28 mouse cellular contexts compared by ENCODE assay signal in the genomic region with DNA sequence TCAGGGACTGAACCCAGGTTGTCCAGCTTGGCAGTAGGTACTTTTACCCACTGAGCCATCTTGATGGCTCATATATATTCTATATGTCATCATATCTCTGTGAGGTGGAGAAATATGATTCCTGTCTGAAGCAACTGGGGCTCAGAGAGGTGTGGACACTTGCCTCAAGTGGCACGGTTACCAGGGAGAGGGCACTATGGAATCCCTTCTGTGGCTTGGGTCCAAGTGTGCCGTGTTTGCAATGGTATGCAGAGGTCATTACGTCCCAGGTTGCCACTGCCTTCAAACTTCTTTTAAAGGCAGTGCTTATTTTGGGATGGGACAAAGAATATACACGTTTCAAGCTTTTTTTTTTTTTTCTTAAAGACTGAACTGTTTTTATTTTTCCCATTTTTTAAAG. TPM values are rescaled to one million over a fixed set of nuclear protein-coding genes. Genes with fewer than 3 reads are reported as not detected.
A peak's percentile ranks its signal among the peaks of the same experiment; 100 is the strongest.
DNase-seq lines count a peak whose midpoint lies in the region; ATAC-seq and TF ChIP-seq lines count a peak whose summit lies in the region.
"Had no signal": no experiment of that assay in that cellular context is flagged by ENCODE, and none has a peak within 500 bp of the region (broad histone marks: within the 10 kb centered on the region; RNA-seq: fewer than 3 reads in every experiment).

No protein-coding gene starts in this region.

- no peak overlapping the region for H3K4me2 ChIP-seq in heart, embryonic 15.5 days
- H3K4me2 ChIP-seq in hindbrain, embryonic 14.5 days (replicated peaks) = no peak overlapping the region
- H3K4me2 ChIP-seq: forebrain, embryonic 12.5 days; hindbrain, embryonic 12.5 days; liver, embryonic 11.5 days; midbrain, embryonic 15.5 days; neural tube, embryonic 13.5 days had no signal

- TF ChIP-seq CTCF in lung, adult 2 months (IDR thresholded peaks at IDR 0.05; ENCODE audit: insufficient read depth, low read length) = no peak

- H3K9me3 ChIP-seq in heart, embryonic 15.5 days (replicated peaks) = no peaks in the 10 kb centered on the region
- no peaks in the 10 kb centered on the region for H3K9me3 ChIP-seq in hindbrain, embryonic 14.5 days (ENCODE audit: control insufficient read depth, low read length)
- H3K9me3 ChIP-seq: forebrain, embryonic 12.5 days; G1E; hindbrain, embryonic 12.5 days; midbrain, embryonic 15.5 days; neural tube, embryonic 13.5 days had no signal

- intact Hi-C loops in heart, postnatal 36 days (cut with DNase I) = no loop called here

- no peak overlapping the region for H3K27ac ChIP-seq in heart, embryonic 15.5 days
- H3K27ac ChIP-seq in hindbrain, embryonic 14.5 days = no peak overlapping the region
- H3K27ac ChIP-seq: forebrain, embryonic 12.5 days; hindbrain, embryonic 12.5 days; kidney, postnatal 0 days; midbrain, embryonic 15.5 days; neural tube, embryonic 13.5 days had no signal

- no peaks in the 10 kb centered on the region for H3K36me3 ChIP-seq in heart, embryonic 15.5 days
- no peaks in the 10 kb centered on the region for H3K36me3 ChIP-seq in hindbrain, embryonic 14.5 days (replicated peaks; ENCODE audit: control insufficient read depth, insufficient read depth)
- H3K36me3 ChIP-seq: forebrain, embryonic 12.5 days; G1E; hindbrain, embryonic 12.5 days; midbrain, embryonic 15.5 days; neural tube, embryonic 13.5 days had no signal

- H3K27me3 ChIP-seq in heart, embryonic 15.5 days = peaks cover 23% of the 10 kb centered on the region
- H3K27me3 ChIP-seq in hindbrain, embryonic 14.5 days (ENCODE audit: control insufficient read depth, insufficient read depth, low read length) = peaks cover 16% of the 10 kb centered on the region; the same call in 1 of the 2 replicates

- no peak for DNase-seq in heart, postnatal 36 days
- DNase-seq in 3T3-L1 (ENCODE audit: low read depth, low spot score) = peak; percentile 17
- peak; percentile 28 for DNase-seq in lung, adult 2 months
- DNase-seq in lung, postnatal 14 days = peak; percentile 49
- no peak for DNase-seq in neural tube, embryonic 10.5 days (ENCODE audit: extremely low spot score, low spot score)
- DNase-seq in hindbrain, embryonic 14.5 days (ENCODE audit: low spot score) = no peak
- DNase-seq: adrenal gland, postnatal 25 days; B cell, adult 2 months; cerebellum, adult 9-10 months; gastrocnemius, postnatal 25 days; kidney, adult 2 months; liver, postnatal 0 days; retina, postnatal 1 day; right cerebral cortex, postnatal 25 days; thymus, postnatal 36 days had no signal

- ATAC-seq in heart, embryonic 15.5 days (replicated peaks; ENCODE audit: insufficient number of reproducible peaks, insufficient read depth, low FRiP score, low read depth) = peak; percentile 71
- ATAC-seq in megakaryocyte, adult 5-6 weeks (ENCODE audit: poor library complexity, severe bottlenecking) = no peak
- ATAC-seq in hindbrain, embryonic 14.5 days (ENCODE audit: low FRiP score) = no peak
- ATAC-seq: liver, postnatal 0 days; midbrain, embryonic 15.5 days had no signal

- 42% methylated on average over 4 of the region's 4 CpGs for WGBS in heart, embryonic 15.5 days
- 52% methylated on average over 4 of the region's 4 CpGs for WGBS in lung, adult 2 months
- WGBS in hindbrain, embryonic 14.5 days = 70% methylated on average over 4 of the region's 4 CpGs

- H3K4me1 ChIP-seq in heart, embryonic 15.5 days (replicated peaks) = peaks cover 10% of the 10 kb centered on the region
- H3K4me1 ChIP-seq in lung, adult 2 months (ENCODE audit: control insufficient read depth, insufficient read depth, low read length) = no peaks in the 10 kb centered on the region
- 0 out of 2 replicates have a peak, but pooled peaks cover 5% of the 10 kb centered on the region for H3K4me1 ChIP-seq in hindbrain, embryonic 14.5 days (replicated peaks; ENCODE audit: control insufficient read depth, insufficient read depth, low read length)

- H3K4me3 ChIP-seq in heart, embryonic 15.5 days = no peak overlapping the region
- H3K4me3 ChIP-seq in lung, adult 2 months (replicated peaks; ENCODE audit: extremely low read depth, low read depth, low read length) = no peak overlapping the region
- no peak overlapping the region for H3K4me3 ChIP-seq in hindbrain, embryonic 14.5 days (replicated peaks; ENCODE audit: low read length)
- H3K4me3 ChIP-seq: forebrain, embryonic 12.5 days; hindbrain, embryonic 12.5 days; midbrain, embryonic 15.5 days; neural tube, embryonic 13.5 days had no signal

- TF ChIP-seq POLR2A in lung, adult 2 months (IDR thresholded peaks at IDR 0.05; ENCODE audit: borderline replicate concordance, extremely low read depth, low read depth, low read length) = no peak

- H3K9ac ChIP-seq in heart, embryonic 15.5 days = no peak overlapping the region
- H3K9ac ChIP-seq in hindbrain, embryonic 14.5 days = no peak overlapping the region
- H3K9ac ChIP-seq: forebrain, embryonic 12.5 days; hindbrain, embryonic 12.5 days; liver, postnatal 0 days; midbrain, embryonic 15.5 days; neural tube, embryonic 13.5 days had no signal

RNA-seq across cellular contexts. Expression of gene Cyp4f39, which starts 1.7 kb away (rescaled TPM):
- polyA plus RNA-seq in heart, embryonic 15.5 days (2015; fragmentation: Nextera tagmentation; extraction: Ambion mirVana) = 0.49 and 0.58 TPM in 2 replicates
- not detected for total RNA-seq in heart, postnatal 36 days (2021)
- polyA plus RNA-seq in lung, adult 2 months (2012; rRNA removed) = 4.0 and 18.7 TPM in 2 replicates
- total RNA-seq in megakaryocyte, adult 5-6 weeks (2015) = not detected in 2 replicates
- total RNA-seq in megakaryocyte, adult 5-6 weeks (2017) = not detected in 2 replicates
- polyA plus RNA-seq in hindbrain, embryonic 14.5 days (2014; fragmentation: Nextera tagmentation; extraction: Ambion mirVana) = 0.99 and 1.2 TPM in 2 replicates
- total RNA-seq: adrenal gland, postnatal 25 days; heart, adult 18-20 months; layer of hippocampus, postnatal 14 days had no signal
- polyA plus RNA-seq: G1E; limb, embryonic 11.5 days had no signal

RNA-seq across cellular contexts. Expression of gene Pglyrp2, which starts 30.2 kb away (rescaled TPM):
- polyA plus RNA-seq in heart, embryonic 15.5 days (2015; fragmentation: Nextera tagmentation; extraction: Ambion mirVana) = 0.30 and 2.2 TPM in 2 replicates
- not detected for total RNA-seq in heart, postnatal 36 days (2021)
- polyA plus RNA-seq in lung, adult 2 months (2012; rRNA removed) = 3.6 and 3.9 TPM in 2 replicates
- total RNA-seq in megakaryocyte, adult 5-6 weeks (2015) = 1.7 and 2.0 TPM in 2 replicates
- total RNA-seq in megakaryocyte, adult 5-6 weeks (2017) = 1.4 and 2.2 TPM in 2 replicates
- polyA plus RNA-seq in hindbrain, embryonic 14.5 days (2014; fragmentation: Nextera tagmentation; extraction: Ambion mirVana) = not detected in 2 replicates
- total RNA-seq: gastrocnemius, postnatal 25 days; layer of hippocampus, postnatal 14 days had no signal
- polyA plus RNA-seq: embryonic facial prominence, embryonic 11.5 days; forebrain, embryonic 12.5 days; kidney, postnatal 0 days; limb, embryonic 11.5 days; midbrain, embryonic 15.5 days; neural tube, embryonic 13.5 days had no signal

RNA-seq across cellular contexts. Expression of gene Rasal3, which starts 50.8 kb away (rescaled TPM):
- polyA plus RNA-seq in heart, embryonic 15.5 days (2015; fragmentation: Nextera tagmentation; extraction: Ambion mirVana) = 1.9 and 10.0 TPM in 2 replicates
- total RNA-seq in heart, postnatal 36 days (2021) = under 1 TPM; 0.60 to 0.97 TPM
- polyA plus RNA-seq in lung, adult 2 months (2012; rRNA removed) = 13.3 and 17.4 TPM in 2 replicates
- total RNA-seq in megakaryocyte, adult 5-6 weeks (2015) = 52.9 and 54.4 TPM in 2 replicates
- 19.5 and 25.7 TPM in 2 replicates for total RNA-seq in megakaryocyte, adult 5-6 weeks (2017)
- polyA plus RNA-seq in hindbrain, embryonic 14.5 days (2014; fragmentation: Nextera tagmentation; extraction: Ambion mirVana) = 0.62 and 0.80 TPM in 2 replicates

RNA-seq across cellular contexts. Expression of gene Cyp4f17, which starts 51.7 kb away (rescaled TPM):
- 7.0 and 7.3 TPM in 2 replicates for polyA plus RNA-seq in heart, embryonic 15.5 days (2015; fragmentation: Nextera tagmentation; extraction: Ambion mirVana)
- total RNA-seq in heart, postnatal 36 days (2021) = 1 to 10 TPM; 5.7 to 7.1 TPM
- polyA plus RNA-seq in lung, adult 2 months (2012; rRNA removed) = 7.8 and 16.8 TPM in 2 replicates
- 0.36 and 0.38 TPM in 2 replicates for total RNA-seq in megakaryocyte, adult 5-6 weeks (2015)
- total RNA-seq in megakaryocyte, adult 5-6 weeks (2017) = 0.66 and 0.98 TPM in 2 replicates
- 6.8 and 10.5 TPM in 2 replicates for polyA plus RNA-seq in hindbrain, embryonic 14.5 days (2014; fragmentation: Nextera tagmentation; extraction: Ambion mirVana)

Comparison
In these comparisons a context has a peak if more than half of its experiments do, and no peak if none do; other contexts are left out.
1. DNase-seq: peak in 3T3-L1 (single experiment), lung, adult 2 months (single experiment) and lung, postnatal 14 days (single experiment); none in heart, postnatal 36 days (0 of 2), neural tube, embryonic 10.5 days (single experiment) and hindbrain, embryonic 14.5 days (single experiment).